Mouse (Mus musculus) ES-E14 (cell line): Measurements from ENCODE around the gene Clmn. TPM values are rescaled to one million over a fixed set of nuclear protein-coding genes. Genes with fewer than 3 reads are reported as not detected.

Experiments used
- DNase-seq: peaks from one replicate; pipeline ENCODE4 v3.0.0-alpha.2; 2013; ENCODE audit warnings: low read depth, low spot score
- H3K27ac ChIP-seq: 2 replicates; pipeline ENCODE4 v1.5.1; 2012; ENCODE audit warnings: low read depth, mild to moderate bottlenecking, low read length, moderate library complexity, mixed read lengths; ENCODE audit not compliant: poor library complexity, insufficient read depth, severe bottlenecking
- H3K36me3 ChIP-seq: 2 replicates; pipeline ENCODE4 v1.6.1; 2012; ENCODE audit warnings: mild to moderate bottlenecking, low read length, moderate library complexity, mixed read lengths; ENCODE audit not compliant: control insufficient read depth, poor library complexity, insufficient read depth, severe bottlenecking
- H3K4me1 ChIP-seq, 2 experiments: fragments of 150-350 bp in 1 of 2; sonication (generic) in 1 of 2; 2 replicates each; pipeline ENCODE4 v1.6.1; 2012; ENCODE audit warnings: low read length in 2 of 2, mild to moderate bottlenecking in 1 of 2, mixed read lengths in 1 of 2; ENCODE audit not compliant: control insufficient read depth in 2 of 2, insufficient read depth in 2 of 2, poor library complexity in 1 of 2
- H3K4me3 ChIP-seq, 2 experiments: fragments of 150-350 bp in 1 of 2; sonication (generic) in 1 of 2; 2 replicates each; pipeline ENCODE4 v1.5.1; 2012; ENCODE audit warnings: low read length in 2 of 2, low read depth in 1 of 2, mild to moderate bottlenecking in 1 of 2, mixed read lengths in 1 of 2; ENCODE audit not compliant: insufficient read depth in 1 of 2, poor library complexity in 1 of 2, severe bottlenecking in 1 of 2
- H3K9ac ChIP-seq: 2 replicates; pipeline ENCODE4 v1.6.1; 2012; ENCODE audit warnings: low read depth, mild to moderate bottlenecking, low read length, mixed read lengths; ENCODE audit not compliant: poor library complexity, insufficient read depth, severe bottlenecking
- H3K9me3 ChIP-seq: fragments of 150-350 bp; sonication (generic); 2 replicates; pipeline ENCODE4 v1.6.1; 2012; ENCODE audit warnings: low read depth, mild to moderate bottlenecking, low read length; ENCODE audit not compliant: control insufficient read depth, insufficient read depth
- CHD2 ChIP-seq: IDR thresholded peaks from 2 replicates; pipeline ENCODE4 v1.6.1; 2014; ENCODE audit warnings: mild to moderate bottlenecking, low read depth, low read length, inconsistent platforms
- HCFC1 ChIP-seq: IDR thresholded peaks from 2 replicates; pipeline ENCODE4 v1.6.1; 2012; ENCODE audit warnings: low read length, inconsistent platforms, borderline replicate concordance; ENCODE audit not compliant: insufficient read depth
- MAFK ChIP-seq: IDR thresholded peaks from 2 replicates; pipeline ENCODE4 v1.6.1; 2014; ENCODE audit warnings: mild to moderate bottlenecking, low read depth, low read length, inconsistent platforms; ENCODE audit not compliant: insufficient read depth
- ZC3H11A ChIP-seq: IDR thresholded peaks from 2 replicates; pipeline ENCODE4 v1.6.1; 2012; ENCODE audit warnings: low read depth, mild to moderate bottlenecking, inconsistent platforms, low read length, borderline replicate concordance
- ZNF384 ChIP-seq: IDR thresholded peaks from 2 replicates; pipeline ENCODE4 v1.6.1; 2012; ENCODE audit warnings: low read depth, low read length, inconsistent platforms
- in situ Hi-C, 2 experiments: fragments of 600-800 bp; cut with MboI; formaldehyde crosslinking; loops; one replicate each; pipeline ENCODE4 v1.15.1; 2025; ENCODE audit warnings: low sequenced_read_pairs in 2 of 2, inconsistent platforms in 1 of 2; ENCODE audit not compliant: unreplicated experiment in 2 of 2
- total RNA-seq: library from RNA; depleted of rRNA; stranded (reverse); fragments of 300-350 nt; gene quantifications from 2 replicates; pipeline ENCODE4 v1.2.3, GENCODE M21; 2012

Clmn gene
- total RNA-seq, 1 experiment = 3.1 TPM

DNA sequence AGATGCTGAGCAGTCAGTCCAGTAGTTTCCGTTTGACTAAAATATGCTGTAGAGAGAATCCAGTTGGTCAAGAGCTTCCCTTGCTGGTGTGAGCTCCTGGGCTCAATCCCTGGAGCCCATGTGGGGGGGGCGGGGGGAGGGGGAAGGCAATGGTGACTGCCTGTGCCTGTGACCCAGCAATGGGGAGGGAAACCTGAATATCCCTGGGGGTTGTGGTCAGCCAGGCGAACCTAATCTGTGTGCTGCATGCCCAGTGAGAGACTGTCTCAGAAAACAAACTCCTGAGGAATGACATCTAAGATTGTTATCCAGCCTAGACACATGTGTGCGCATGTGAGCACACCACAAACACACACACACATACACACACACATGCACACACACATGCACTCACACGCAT, 44.1 kb upstream of the Clmn start:
- Histone ChIP-seq H3K36me3 (no peaks in the 10 kb centered on the region), H3K4me1 (peaks cover 1 to 18% of the 10 kb centered on the region in 2 experiments; a peak in 2 of 4 replicates), H3K27ac (peak overlapping the region; percentile 16; the same call in 1 of the 2 replicates), H3K9me3 (no peaks in the 10 kb centered on the region), H3K9ac (no peak overlapping the region), H3K4me3 (no peak overlapping the region)
- no peak for DNase-seq
- no peak for TF ChIP-seq ZNF384
- no peak for TF ChIP-seq MAFK
- TF ChIP-seq CHD2 = no peak
- no peak for TF ChIP-seq ZC3H11A
- no peak for TF ChIP-seq HCFC1
- in situ Hi-C loops = no loop called here

DNA sequence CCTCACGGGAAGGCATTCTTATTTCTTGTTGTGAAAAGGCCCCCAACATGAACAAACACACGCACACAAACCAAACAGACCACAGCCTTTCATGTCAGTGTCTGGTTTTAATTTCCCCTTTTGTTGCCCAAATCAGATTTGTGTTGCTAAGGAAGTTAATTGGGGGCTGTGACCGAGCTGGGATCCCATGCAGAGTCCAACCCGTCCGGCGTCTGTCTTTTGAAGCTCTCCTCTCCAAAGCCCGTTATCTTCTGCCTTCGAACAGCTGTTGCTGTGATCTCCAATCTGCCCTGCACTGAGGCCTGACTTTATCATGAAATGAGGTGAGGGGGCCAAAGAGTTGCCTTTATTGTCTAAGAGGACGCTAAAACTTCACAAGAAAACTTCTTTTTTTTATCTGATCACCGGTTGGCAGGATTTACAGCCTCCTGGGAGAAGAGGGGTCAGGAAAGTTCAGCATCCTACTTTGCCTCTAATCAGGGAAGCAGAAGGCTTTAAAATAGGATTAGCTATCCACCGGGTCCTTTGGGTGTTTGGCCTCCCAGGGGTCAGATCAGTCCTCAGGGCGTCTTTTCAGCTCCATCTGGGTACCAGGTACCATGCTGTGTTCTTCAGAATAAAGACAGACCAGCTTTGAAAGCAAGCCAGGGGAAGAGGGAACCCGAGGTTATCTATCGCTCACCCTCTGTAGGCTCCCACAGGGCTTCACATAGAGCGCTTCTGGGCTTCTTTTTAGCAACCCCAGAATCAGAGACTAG, 43.3 kb upstream of the Clmn start:
- H3K9ac ChIP-seq = no peak overlapping the region
- H3K4me3 ChIP-seq = no peak overlapping the region
- no peak overlapping the region for H3K27ac ChIP-seq
- no peaks in the 10 kb centered on the region for H3K36me3 ChIP-seq
- H3K9me3 ChIP-seq = no peaks in the 10 kb centered on the region
- peaks cover 1 to 23% of the 10 kb centered on the region in 2 experiments; a peak in 2 of 4 replicates for H3K4me1 ChIP-seq
- DNase-seq = no peak
- in situ Hi-C loops = no loop called here
- TF ChIP-seq ZC3H11A (no peak), CHD2 (no peak), MAFK (no peak)

DNA sequence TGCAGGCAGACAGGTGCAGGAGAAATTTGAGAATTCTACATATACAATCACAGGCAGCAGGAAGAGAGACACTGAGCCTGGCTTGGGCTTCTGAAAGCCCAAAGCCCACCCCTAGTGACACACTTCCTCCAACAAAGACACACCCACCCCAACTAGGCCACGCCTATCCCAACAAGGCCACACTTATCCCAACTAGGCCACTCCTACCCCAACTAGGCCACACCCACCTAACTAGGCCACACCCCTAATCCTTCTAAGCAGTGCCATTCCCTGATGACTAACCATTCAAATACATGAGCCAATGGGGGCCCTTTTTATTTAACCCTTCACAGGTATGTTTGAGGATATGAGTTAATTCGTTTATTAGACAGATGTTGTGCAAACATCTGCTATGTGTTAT, 42.3 kb upstream of the Clmn start:
- peaks cover 4 to 28% of the 10 kb centered on the region in 2 experiments for H3K4me1 ChIP-seq
- no peak overlapping the region for H3K27ac ChIP-seq
- no peak overlapping the region for H3K9ac ChIP-seq
- in situ Hi-C loops = no loop called here
- DNase-seq = peak; percentile 59
- H3K4me3 ChIP-seq = no peak overlapping the region
- H3K36me3 ChIP-seq = no peaks in the 10 kb centered on the region
- H3K9me3 ChIP-seq = no peaks in the 10 kb centered on the region
- no peak for TF ChIP-seq CHD2
- TF ChIP-seq ZNF384 = no peak
- TF ChIP-seq ZC3H11A = no peak
- no peak for TF ChIP-seq MAFK
- no peak for TF ChIP-seq HCFC1

- no peak for DNase-seq
- H3K27ac ChIP-seq = no peak overlapping the region
- no peak overlapping the region for H3K9ac ChIP-seq
- peaks cover 15 to 48% of the 10 kb centered on the region in 2 experiments for H3K4me1 ChIP-seq
- no peaks in the 10 kb centered on the region for H3K9me3 ChIP-seq
- in situ Hi-C loops = no loop called here
- TF ChIP-seq CHD2 (no peak), ZNF384 (no peak), ZC3H11A (no peak), HCFC1 (no peak), MAFK (no peak)
- H3K36me3 ChIP-seq = no peaks in the 10 kb centered on the region
- H3K4me3 ChIP-seq = no peak overlapping the region
Observed at GRCm38 (mm10) chr12:104904138-104904537, 39.3 kb upstream of the Clmn start.

GRCm38 (mm10) chr12:104902392-104903053, 37.6 kb upstream of the Clmn start:
- no peak for DNase-seq
- peaks cover 18 to 46% of the 10 kb centered on the region in 2 experiments for H3K4me1 ChIP-seq
- TF ChIP-seq MAFK (0 out of 2 replicates have a peak, but pooled peaks have one; percentile 35), CHD2 (no peak)
- no peaks in the 10 kb centered on the region for H3K9me3 ChIP-seq
- H3K36me3 ChIP-seq = no peaks in the 10 kb centered on the region
- H3K4me3 ChIP-seq = no peak overlapping the region
- no peak overlapping the region for H3K9ac ChIP-seq
- in situ Hi-C loops = no loop called here
- H3K27ac ChIP-seq = peak overlapping the region; percentile 1; the same call in 1 of the 2 replicates
